Mouse (Mus musculus) heart, adult 2 months (tissue): ENCODE measurements at regions not wholly inside any gene's neighbourhood (a gene's known extent, or its start where the extent isn't known, plus 50 kb on each side); places are given as distances from the start of the nearest gene placed in this dataset.

Source experiments
- DNase-seq, 2 experiments: peaks; one replicate each; pipeline ENCODE4 v3.0.0; 2021
- H3K27ac ChIP-seq: fragments of 200-600 bp; 2 replicates; pipeline ENCODE4 v1.8.1; 2022
- H3K27me3 ChIP-seq: fragments of 200-500 bp; 2 replicates; pipeline ENCODE4 v1.6.1; 2012; ENCODE audit warnings: mild to moderate bottlenecking, low read length, inconsistent platforms, mixed read lengths; ENCODE audit not compliant: control insufficient read depth, insufficient read depth
- H3K36me3 ChIP-seq: fragments of 200-500 bp; 2 replicates; pipeline ENCODE4 v1.6.1; 2012; ENCODE audit warnings: low read length, inconsistent platforms; ENCODE audit not compliant: control insufficient read depth, insufficient read depth
- H3K4me1 ChIP-seq: fragments of 200-500 bp; 2 replicates; pipeline ENCODE4 v1.6.1; 2011; ENCODE audit warnings: low read length; ENCODE audit not compliant: control insufficient read depth, insufficient read depth
- H3K4me3 ChIP-seq: fragments of 200-600 bp; 2 replicates; pipeline ENCODE4 v1.8.1; 2022
- H3K79me2 ChIP-seq: fragments of 200-500 bp; replicated peaks from 2 replicates; pipeline ENCODE4 v1.6.1; 2012; ENCODE audit warnings: mild to moderate bottlenecking, inconsistent platforms, low read length, moderate library complexity, mixed read lengths; ENCODE audit not compliant: control insufficient read depth, insufficient read depth
- H3K9ac ChIP-seq: fragments of 200-500 bp; 2 replicates; pipeline ENCODE4 v1.6.1; 2012; ENCODE audit warnings: low read depth, mild to moderate bottlenecking, control low read depth, inconsistent platforms, low read length, mixed read lengths
- CTCF ChIP-seq: fragments of 200-600 bp; IDR thresholded peaks from 2 replicates; pipeline ENCODE4 v1.8.1; 2022; ENCODE audit warnings: antibody characterized with exemption, mild to moderate bottlenecking, moderate library complexity
- EP300 ChIP-seq: fragments of 200-500 bp; IDR thresholded peaks from 2 replicates; pipeline ENCODE4 v1.6.1; 2011; ENCODE audit warnings: low read depth, low read length, control low read depth; ENCODE audit not compliant: insufficient read depth
- POLR2A ChIP-seq: fragments of 200-500 bp; IDR thresholded peaks from 2 replicates; pipeline ENCODE4 v1.6.1; 2011; ENCODE audit warnings: mild to moderate bottlenecking, low read depth, low read length, control low read depth; ENCODE audit not compliant: insufficient read depth
- WGBS: fragments of 180-500 bp; shearing (Covaris S2); methylation state at CpG from one replicate; pipeline ENCODE4 v1.1.7; 2018; 5-methylcytosine and 5-hydroxymethylcytosine counted together
- intact Hi-C: fragments of 180-260 bp; cut with DNase I; formaldehyde crosslinking; loops from one replicate; pipeline ENCODE4 v1.15.1; 2025

DNA sequence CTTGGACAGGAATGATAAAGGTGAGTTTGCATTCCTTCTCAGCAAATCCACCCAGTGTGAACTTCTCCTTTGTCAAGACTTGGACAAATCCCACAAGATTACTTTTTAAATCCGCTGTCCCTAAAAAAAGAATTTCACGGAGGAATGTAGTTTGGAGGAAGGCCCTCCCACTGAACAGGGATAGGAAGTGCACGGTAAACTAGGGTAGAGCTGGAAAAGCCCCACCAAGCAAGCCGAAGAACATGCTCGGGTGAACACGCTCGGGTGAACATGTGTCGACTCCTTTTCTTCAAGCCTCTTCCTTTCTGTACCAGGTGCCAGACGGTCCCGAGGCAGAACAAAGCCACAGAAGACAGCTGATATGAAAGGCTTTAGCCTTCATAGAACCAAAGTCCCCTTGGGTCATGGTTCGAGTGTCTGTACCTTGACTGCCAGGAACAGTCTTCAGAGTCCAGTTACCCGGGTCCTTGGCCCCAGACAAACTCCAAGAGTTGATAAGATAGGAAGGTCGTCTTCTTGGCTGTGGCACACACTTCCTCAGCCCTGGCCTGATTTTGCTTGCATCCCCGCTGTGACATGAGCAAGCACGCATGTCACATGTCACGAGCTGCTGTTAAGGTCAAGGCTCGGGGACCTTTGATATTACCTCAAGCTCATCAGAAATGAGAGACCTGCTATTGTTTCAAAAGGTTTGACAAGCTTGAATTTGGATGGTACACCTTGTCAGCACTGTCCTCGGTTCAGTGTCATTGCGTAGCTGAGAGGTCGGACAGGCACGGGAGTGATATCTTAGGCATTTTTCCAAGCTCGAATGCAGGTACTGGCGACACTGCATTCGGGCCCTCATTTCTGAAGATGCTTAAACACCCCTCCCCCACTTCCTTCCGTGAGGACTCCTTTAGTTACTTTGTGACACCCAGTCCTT is 51.5 kb upstream of the Ryk start:
- H3K9ac ChIP-seq = no peak overlapping the region
- no peaks in the 10 kb centered on the region for H3K79me2 ChIP-seq
- TF ChIP-seq POLR2A = no peak
- H3K27ac ChIP-seq = 0 out of 2 replicates have a peak overlapping the region, but pooled peaks have one; percentile 5
- DNase-seq = no peak
- no peak overlapping the region for H3K4me3 ChIP-seq
- H3K36me3 ChIP-seq = peaks cover 4% of the 10 kb centered on the region
- intact Hi-C loops = no loop called here
- no peaks in the 10 kb centered on the region for H3K27me3 ChIP-seq
- peaks cover 23% of the 10 kb centered on the region for H3K4me1 ChIP-seq
- 40% methylated on average over 25 of the region's 25 CpGs for WGBS

- H3K4me3 ChIP-seq = no peak overlapping the region
- 6% methylated on average over 10 of the region's 10 CpGs for WGBS
- H3K27ac ChIP-seq = no peak overlapping the region
- no peaks in the 10 kb centered on the region for H3K27me3 ChIP-seq
- H3K79me2 ChIP-seq = no peaks in the 10 kb centered on the region
- peak overlapping the region; percentile 43; the same call in 1 of the 2 replicates for H3K9ac ChIP-seq
- DNase-seq = peak; percentile 85 to 91
- intact Hi-C loops = loop anchor here (1.0 to 2.0 kb wide), 2 partner anchors 82 to 148 kb away; no protein-coding TSS in a partner anchor
- peaks cover 12% of the 10 kb centered on the region for H3K4me1 ChIP-seq
- no peaks in the 10 kb centered on the region for H3K36me3 ChIP-seq
- TF ChIP-seq POLR2A (no peak), CTCF (peak; percentile 98), EP300 (peak; percentile 95)
Measured at GRCm38 (mm10) chr9:102784329-102785026, 50.2 kb upstream of the Ryk start.
